Mouse (Mus musculus): Measurements from ENCODE around the gene Gm45799.

- TF ChIP-seq POLR2A (IDR thresholded peaks at IDR 0.05; ENCODE audit: low read depth, low read length) (no peak), CTCF (IDR thresholded peaks at IDR 0.05; ENCODE audit: borderline replicate concordance, insufficient read depth, low read length) (no peak)
Measured at GRCm38 (mm10) chr7:105728701-105729428, 88.5 kb downstream of the Gm45799 start.
